Mouse (Mus musculus) heart, postnatal 4 days (tissue): ENCODE measurements at regions not wholly inside any gene's neighbourhood (a gene's known extent, or its start where the extent isn't known, plus 50 kb on each side); places are given as distances from the start of the nearest gene placed in this dataset.

Source experiments
- DNase-seq: peaks from one replicate; pipeline ENCODE4 v3.0.0; 2021

- no peak for DNase-seq
These were observed 235.1 kb upstream of the Mpped2 start for GRCm38 (mm10) chr2:106458003-106458402.

- no peak for DNase-seq
These were observed 232.0 kb upstream of the Mpped2 start for GRCm38 (mm10) chr2:106461021-106461420.

GRCm38 (mm10) chr2:106461490-106461889, 231.6 kb upstream of the Mpped2 start:
- DNase-seq: peak; percentile 13

GRCm38 (mm10) chr2:106461973-106462637, 231.0 kb upstream of the Mpped2 start:
- no peak for DNase-seq

GRCm38 (mm10) chr2:106465055-106465454, 228.0 kb upstream of the Mpped2 start:
- no peak for DNase-seq

- DNase-seq: no peak
These were observed 227.2 kb upstream of the Mpped2 start for GRCm38 (mm10) chr2:106465831-106466230.

GRCm38 (mm10) chr2:106469196-106469595, 223.9 kb upstream of the Mpped2 start:
- DNase-seq: peak; percentile 19

- DNase-seq: no peak
These were observed 219.6 kb upstream of the Mpped2 start for GRCm38 (mm10) chr2:106473458-106473857.

GRCm38 (mm10) chr2:106477991-106478390, 215.1 kb upstream of the Mpped2 start:
- no peak for DNase-seq

GRCm38 (mm10) chr2:106487335-106488082, 205.6 kb upstream of the Mpped2 start:
- DNase-seq: no peak

GRCm38 (mm10) chr2:106498735-106499134, 194.3 kb upstream of the Mpped2 start:
- DNase-seq: no peak

GRCm38 (mm10) chr2:106499227-106499928, 193.7 kb upstream of the Mpped2 start:
- no peak for DNase-seq

GRCm38 (mm10) chr2:106504933-106505420, 188.1 kb upstream of the Mpped2 start:
- no peak for DNase-seq

GRCm38 (mm10) chr2:106511889-106512288, 181.2 kb upstream of the Mpped2 start:
- DNase-seq: no peak

GRCm38 (mm10) chr2:106512338-106513024, 180.6 kb upstream of the Mpped2 start:
- DNase-seq: no peak

- no peak for DNase-seq
These were observed 180.1 kb upstream of the Mpped2 start for GRCm38 (mm10) chr2:106513025-106513386.

GRCm38 (mm10) chr2:106517224-106517623, 175.8 kb upstream of the Mpped2 start:
- no peak for DNase-seq

- no peak for DNase-seq
These were observed 170.1 kb upstream of the Mpped2 start for GRCm38 (mm10) chr2:106522961-106523360.

- no peak for DNase-seq
These were observed 166.1 kb upstream of the Mpped2 start for GRCm38 (mm10) chr2:106527008-106527407.

- no peak for DNase-seq
These were observed 163.8 kb upstream of the Mpped2 start for GRCm38 (mm10) chr2:106529247-106529646.

- no peak for DNase-seq
These were observed 163.3 kb upstream of the Mpped2 start for GRCm38 (mm10) chr2:106529746-106530145.

GRCm38 (mm10) chr2:106538329-106538728, 154.7 kb upstream of the Mpped2 start:
- no peak for DNase-seq

GRCm38 (mm10) chr2:106540176-106540575, 152.9 kb upstream of the Mpped2 start:
- no peak for DNase-seq
